Mouse (Mus musculus): ENCODE results near the gene Ndufaf2. TPM values are rescaled to one million over a fixed set of nuclear protein-coding genes. Genes with fewer than 3 reads are reported as not detected.

The Ndufaf2 gene
- total RNA-seq, 2 experiments from 2014 or later = 21.1 to 22.8 TPM

DNA sequence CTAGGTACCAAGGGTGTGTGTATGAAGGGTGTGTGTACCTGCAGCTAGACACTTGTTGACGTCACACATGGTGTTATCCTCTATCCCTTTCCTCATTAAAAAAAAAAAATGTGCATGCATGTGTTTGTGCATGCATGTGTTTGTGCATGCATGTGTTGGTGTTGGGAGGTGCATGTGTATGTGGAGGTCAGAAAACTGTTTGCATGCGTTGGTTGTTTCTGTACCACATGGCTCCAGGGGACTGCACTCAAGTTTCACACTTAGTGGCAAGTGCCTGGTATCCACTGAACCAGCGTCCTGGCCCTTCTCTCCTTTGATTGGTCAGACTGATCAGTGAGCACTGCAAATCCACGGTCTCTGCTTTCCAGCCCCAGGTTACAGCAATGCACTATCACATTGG is 71.7 kb downstream of the Ndufaf2 start:
- DNase-seq (ENCODE audit: low spot score in 2 of 2) = no peak

- DNase-seq (ENCODE audit: low spot score in 2 of 2) = peak in 1 of 2 experiments; percentile 24
These were observed 72.4 kb downstream of the Ndufaf2 start for GRCm38 (mm10) chr13:108086036-108086435.

DNA sequence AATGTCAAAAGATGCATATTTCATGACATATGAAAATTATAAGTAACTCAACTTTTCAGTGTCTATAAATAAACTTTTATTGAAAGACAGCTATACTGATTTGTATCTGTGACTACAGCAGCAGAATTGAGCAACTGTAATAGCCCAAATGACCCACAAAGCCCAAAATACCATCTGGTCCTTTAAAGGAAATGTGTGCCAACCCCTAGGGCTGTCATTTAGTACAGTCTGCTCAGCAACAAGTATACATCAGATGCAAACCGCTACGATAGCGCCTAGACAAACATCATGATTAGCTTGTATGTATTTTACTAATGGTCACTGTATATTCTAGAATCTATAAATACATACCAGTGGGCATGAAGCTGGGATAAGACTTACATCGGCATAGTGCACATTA is 74.3 kb downstream of the Ndufaf2 start:
- DNase-seq (ENCODE audit: low spot score in 2 of 2) = no peak

DNA sequence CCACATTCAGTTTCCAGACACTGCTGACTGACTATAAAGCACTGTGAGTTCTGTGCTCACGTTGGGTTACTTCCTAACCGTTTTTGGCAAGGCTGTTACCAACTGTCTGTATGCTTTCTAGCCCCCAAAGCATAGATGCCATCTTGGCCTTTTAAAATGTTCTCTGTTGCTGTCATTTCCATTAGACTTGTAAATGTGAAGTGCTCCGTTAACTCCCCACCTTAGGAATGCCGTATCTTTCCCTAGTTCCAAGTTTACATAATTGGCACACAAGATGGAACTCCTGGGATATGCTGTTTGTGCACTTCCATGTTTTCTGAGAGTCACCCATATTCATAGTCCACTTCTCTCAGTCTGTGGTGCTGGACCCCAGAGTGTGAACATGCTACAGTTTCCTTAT is 80.5 kb downstream of the Ndufaf2 start:
- DNase-seq (ENCODE audit: low spot score in 2 of 2) = peak in 1 of 2 experiments; percentile 14

DNA sequence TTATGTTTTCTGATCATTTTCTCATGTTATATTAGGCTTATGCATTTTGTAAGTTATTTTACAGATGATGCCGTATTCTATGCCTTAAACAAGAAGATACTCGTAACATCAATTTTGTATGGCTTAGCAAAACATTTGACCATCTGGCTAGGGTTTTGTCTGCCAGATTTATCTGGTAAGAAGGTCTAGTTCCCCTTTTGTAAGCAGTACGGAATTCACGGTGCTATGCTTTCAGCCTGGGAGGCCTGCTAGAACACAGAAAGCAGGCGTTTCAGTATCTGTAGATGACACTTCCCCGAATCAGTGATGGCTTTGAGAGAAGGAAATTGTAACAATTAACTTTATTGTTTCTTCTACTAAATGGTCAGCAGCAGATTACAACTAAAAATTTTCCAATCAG is 80.9 kb downstream of the Ndufaf2 start:
- peak in 1 of 2 experiments; percentile 38 for DNase-seq (ENCODE audit: low spot score in 2 of 2)

- DNase-seq (ENCODE audit: low spot score in 2 of 2) = no peak
These were observed 88.3 kb downstream of the Ndufaf2 start for GRCm38 (mm10) chr13:108070171-108070570.

- no peak for DNase-seq (ENCODE audit: low spot score in 2 of 2)
These were observed 89.3 kb downstream of the Ndufaf2 start for GRCm38 (mm10) chr13:108069151-108069550.

GRCm38 (mm10) chr13:108066021-108066420 is 92.4 kb downstream of the Ndufaf2 start:
- DNase-seq (ENCODE audit: low spot score in 2 of 2) = no peak

DNA sequence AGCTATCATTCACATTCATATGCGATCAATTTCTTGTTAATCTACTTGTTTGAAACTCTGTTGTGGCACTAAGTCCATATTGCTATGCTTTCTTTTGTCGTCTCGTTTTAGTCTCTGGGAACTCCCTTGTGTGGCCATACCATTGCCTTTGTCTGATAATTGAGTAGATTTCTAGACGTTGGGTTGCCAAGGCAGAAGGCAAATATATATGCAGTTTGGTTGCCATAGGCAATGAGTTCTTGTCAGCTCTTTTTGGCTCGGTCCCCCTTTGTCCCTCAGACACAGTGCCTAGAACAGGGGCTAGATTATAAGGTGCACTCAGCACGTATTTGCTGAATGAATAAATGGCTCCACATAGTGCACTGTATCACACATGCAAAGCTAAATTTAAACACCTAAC is 94.1 kb downstream of the Ndufaf2 start:
- no peak for DNase-seq (ENCODE audit: low spot score in 2 of 2)

- DNase-seq (ENCODE audit: low spot score in 2 of 2) = no peak
These were observed 94.9 kb downstream of the Ndufaf2 start for GRCm38 (mm10) chr13:108063374-108064134.

DNA sequence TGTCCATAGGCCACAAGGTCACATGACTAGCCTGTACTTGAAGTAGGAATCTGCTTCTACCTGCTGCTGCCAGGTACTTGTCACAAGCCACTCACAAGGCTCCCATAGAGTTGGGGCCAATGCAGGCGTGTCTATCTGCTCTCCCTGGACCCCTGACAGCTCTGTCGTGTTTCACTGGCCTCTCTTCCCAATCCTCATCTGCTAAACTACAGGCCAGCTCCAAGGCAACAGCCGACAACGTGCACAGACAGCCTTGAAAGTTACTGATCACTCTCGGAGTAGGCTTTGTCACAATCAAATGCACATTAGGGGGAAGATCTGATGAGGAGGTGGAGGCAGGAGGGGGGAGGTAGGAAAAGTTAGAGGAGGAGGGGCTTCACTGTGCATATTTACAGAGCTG is 95.5 kb downstream of the Ndufaf2 start:
- no peak for DNase-seq (ENCODE audit: low spot score in 2 of 2)

DNA sequence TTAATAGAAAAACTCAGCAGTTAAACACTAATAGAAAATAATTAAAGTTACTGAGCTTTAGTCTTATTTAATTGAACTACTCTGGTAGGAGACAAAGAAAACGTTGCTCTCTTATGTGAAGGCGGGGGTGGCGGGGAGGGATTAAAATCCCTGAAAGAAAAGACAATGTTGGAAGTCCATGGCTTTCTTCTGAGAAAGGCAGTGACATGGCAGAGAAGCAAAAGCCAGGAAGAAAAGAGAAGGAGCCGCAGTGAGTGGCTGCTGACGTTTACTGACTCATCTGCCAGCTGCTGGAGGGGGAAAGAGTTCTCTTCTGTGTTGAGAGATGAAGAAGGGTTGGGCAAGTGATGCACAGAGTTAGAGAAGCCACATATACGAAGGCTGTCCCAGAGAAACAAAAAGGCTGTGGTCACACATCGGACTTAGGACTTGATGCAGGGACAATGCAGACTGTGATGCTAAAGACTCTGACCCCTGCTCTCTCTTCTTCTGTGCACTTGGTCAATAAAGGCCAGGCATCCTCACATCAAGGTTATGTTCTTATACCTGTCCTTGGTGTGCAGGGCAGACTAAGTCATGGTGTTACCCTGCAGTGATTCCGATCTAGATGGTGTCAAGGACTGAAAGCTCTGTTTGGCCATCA is 97.4 kb downstream of the Ndufaf2 start:
- no peak for DNase-seq (ENCODE audit: low spot score in 2 of 2)

- peak in 1 of 2 experiments; percentile 64 for DNase-seq (ENCODE audit: low spot score in 2 of 2)
These were observed 98.0 kb downstream of the Ndufaf2 start for GRCm38 (mm10) chr13:108060286-108060885.

DNA sequence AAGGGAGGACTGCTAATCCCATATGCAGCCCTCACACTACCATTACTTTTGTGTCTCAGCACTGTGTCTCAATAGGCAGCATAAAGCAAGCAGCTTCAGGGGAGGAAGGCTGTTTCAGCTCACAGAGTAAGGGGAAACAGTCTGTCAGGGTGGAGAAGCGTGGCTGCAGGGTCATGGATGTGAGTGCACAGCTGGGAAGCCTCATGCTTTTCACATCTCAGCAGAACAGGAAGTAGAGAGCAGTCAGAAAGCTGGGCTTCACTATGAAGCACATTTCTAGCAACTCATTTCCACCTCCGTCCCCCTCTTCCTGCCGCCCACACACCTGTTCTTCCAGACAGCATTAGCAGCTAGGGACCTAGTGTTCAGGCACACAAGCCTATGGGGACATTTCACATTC is 101.5 kb downstream of the Ndufaf2 start:
- DNase-seq (ENCODE audit: low spot score in 2 of 2) = no peak

- DNase-seq (ENCODE audit: low spot score in 2 of 2) = peak in 1 of 2 experiments; percentile 43
These were observed 111.1 kb downstream of the Ndufaf2 start for GRCm38 (mm10) chr13:108047364-108047763.

- no peak for DNase-seq (ENCODE audit: low spot score in 2 of 2)
These were observed 111.5 kb downstream of the Ndufaf2 start for GRCm38 (mm10) chr13:108046891-108047290.

GRCm38 (mm10) chr13:108046071-108046470 is 112.4 kb downstream of the Ndufaf2 start:
- no peak for DNase-seq (ENCODE audit: low spot score in 2 of 2)

- DNase-seq (ENCODE audit: low spot score in 2 of 2) = no peak
These were observed 112.8 kb downstream of the Ndufaf2 start for GRCm38 (mm10) chr13:108045646-108046045.

DNA sequence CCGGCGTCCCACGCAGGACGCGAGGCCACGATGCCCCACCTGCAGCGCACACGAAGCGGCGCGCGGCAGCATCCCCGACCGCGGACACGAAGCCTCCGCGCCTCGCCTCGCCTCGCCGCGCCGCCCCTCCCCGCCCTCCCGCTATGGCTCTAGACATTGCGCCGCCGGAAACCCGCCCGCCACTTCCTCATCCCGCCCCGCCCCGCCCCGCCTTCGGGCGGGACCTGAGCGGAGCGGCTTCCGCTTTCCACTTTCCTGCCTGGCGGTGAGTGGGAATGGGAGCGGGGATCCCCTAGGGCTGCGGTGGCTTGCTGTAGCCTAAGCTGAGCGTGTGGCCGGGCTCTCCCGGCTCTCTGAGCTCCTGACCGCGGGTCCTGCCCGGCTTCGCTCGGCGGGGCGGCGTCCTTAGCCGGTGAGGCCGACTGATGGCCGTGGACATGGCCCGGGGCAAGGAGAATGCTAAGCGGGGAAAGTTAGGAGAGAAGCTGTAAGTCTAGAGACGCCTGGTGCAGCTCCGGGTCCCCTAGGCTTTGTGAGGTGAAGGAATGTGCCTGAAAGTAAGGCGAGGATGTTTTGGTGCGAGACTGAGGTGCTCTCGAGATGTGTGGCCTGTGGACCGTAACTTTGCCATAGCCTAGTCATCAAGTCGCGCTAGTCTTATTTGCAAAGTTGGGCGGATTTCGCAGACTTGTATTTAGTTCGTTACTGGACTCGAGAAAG is 114.0 kb downstream of the Ndufaf2 start, which contains the start of gene Smim15:
Gene Smim15, plus strand, starts transcription at position 225 of the 720 bp plus-strand sequence.
- peak; percentile 80 to 90 for DNase-seq (ENCODE audit: low spot score in 2 of 2)

GRCm38 (mm10) chr13:108043431-108044221 is 114.8 kb downstream of the Ndufaf2 start:
- DNase-seq (ENCODE audit: low spot score in 2 of 2) = peak in 1 of 2 experiments; percentile 44

DNA sequence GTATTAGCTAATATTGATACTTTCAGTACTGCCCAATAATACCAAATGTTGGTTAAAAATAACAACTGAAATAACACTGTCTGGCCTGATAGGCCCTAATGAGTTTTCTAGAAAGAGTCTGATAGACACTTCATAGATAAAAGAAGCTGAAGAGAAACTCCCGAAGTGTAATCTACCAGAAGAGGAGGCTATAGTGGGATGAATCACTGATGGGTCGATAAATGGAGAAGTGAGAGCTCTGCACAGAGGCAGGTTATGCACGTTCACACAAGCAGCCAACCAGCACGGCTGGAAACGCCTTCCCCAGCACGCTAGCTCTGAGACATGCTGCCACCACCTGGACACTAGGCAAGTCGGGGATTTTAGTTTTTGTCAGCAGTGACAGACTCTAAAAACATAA is 117.1 kb downstream of the Ndufaf2 start:
- DNase-seq (ENCODE audit: low spot score in 2 of 2) = peak; percentile 68 to 78
